Mouse (Mus musculus) ovary, postnatal 36 days (tissue): ENCODE data around the gene Ndufv3.
"Not testable (repeated sequence)": the region's sequence is repeated elsewhere in the genome, so short reads cannot be mapped to it uniquely, and the experiment has no call there.

Experiments
- DNase-seq: peaks from one replicate; pipeline ENCODE4 v3.0.0; 2022; ENCODE audit warnings: low spot score, mixed read lengths

The Ndufv3 gene

GRCm38 (mm10) chr17:31511792-31512495, 8.0 kb upstream of the Ndufv3 start:
- DNase-seq = peak; percentile 86

GRCm38 (mm10) chr17:31512593-31512992, 7.3 kb upstream of the Ndufv3 start:
- DNase-seq = no peak

GRCm38 (mm10) chr17:31514696-31515095, 5.2 kb upstream of the Ndufv3 start:
- DNase-seq = no peak

- no peak for DNase-seq
Measured at GRCm38 (mm10) chr17:31519344-31519945, 470 bp upstream of the Ndufv3 start.

GRCm38 (mm10) chr17:31520895-31521294, 980 bp downstream of the Ndufv3 start:
- peak; percentile 40 for DNase-seq

GRCm38 (mm10) chr17:31521948-31522347, 2.0 kb downstream of the Ndufv3 start:
- DNase-seq = no peak

- DNase-seq = no peak
Measured at GRCm38 (mm10) chr17:31525114-31525513, 5.2 kb downstream of the Ndufv3 start.

- DNase-seq = no peak
Measured at GRCm38 (mm10) chr17:31525816-31526215, 5.9 kb downstream of the Ndufv3 start.

- DNase-seq = no peak
Measured at GRCm38 (mm10) chr17:31529314-31529713, 9.4 kb downstream of the Ndufv3 start.

- DNase-seq = no peak
Measured at GRCm38 (mm10) chr17:31531441-31532158, 11.7 kb downstream of the Ndufv3 start.

GRCm38 (mm10) chr17:31532331-31532730, 12.4 kb downstream of the Ndufv3 start:
- not testable (repeated sequence) for DNase-seq

- DNase-seq = no peak
Measured at GRCm38 (mm10) chr17:31535358-31535757, 15.4 kb downstream of the Ndufv3 start.

- peak; percentile 67 for DNase-seq
Measured at GRCm38 (mm10) chr17:31535871-31536629, 16.1 kb downstream of the Ndufv3 start.

- no peak for DNase-seq
Measured at GRCm38 (mm10) chr17:31540101-31540500, 20.2 kb downstream of the Ndufv3 start.

GRCm38 (mm10) chr17:31540809-31541459, 21.0 kb downstream of the Ndufv3 start:
- no peak for DNase-seq

- DNase-seq = no peak
Measured at GRCm38 (mm10) chr17:31541460-31541831, 21.5 kb downstream of the Ndufv3 start.

GRCm38 (mm10) chr17:31543574-31543973, 23.7 kb downstream of the Ndufv3 start:
- DNase-seq = no peak

- DNase-seq = no peak
Measured at GRCm38 (mm10) chr17:31546444-31547196, 26.7 kb downstream of the Ndufv3 start.

- no peak for DNase-seq
Measured at GRCm38 (mm10) chr17:31547974-31548373, 28.1 kb downstream of the Ndufv3 start.

- no peak for DNase-seq
Measured at GRCm38 (mm10) chr17:31549389-31549788, 29.5 kb downstream of the Ndufv3 start.

- not testable (repeated sequence) for DNase-seq
Measured at GRCm38 (mm10) chr17:31552601-31553000, 32.7 kb downstream of the Ndufv3 start.
